Mouse (Mus musculus): Measurements from ENCODE around the gene Rsg1. TPM values are rescaled to one million over a fixed set of nuclear protein-coding genes. Genes with fewer than 3 reads are reported as not detected.
A peak's percentile ranks its signal among the peaks of the same experiment; 100 is the strongest.

Gene Rsg1
- polyA plus RNA-seq, 1 experiment, result 0.83 TPM

DNA sequence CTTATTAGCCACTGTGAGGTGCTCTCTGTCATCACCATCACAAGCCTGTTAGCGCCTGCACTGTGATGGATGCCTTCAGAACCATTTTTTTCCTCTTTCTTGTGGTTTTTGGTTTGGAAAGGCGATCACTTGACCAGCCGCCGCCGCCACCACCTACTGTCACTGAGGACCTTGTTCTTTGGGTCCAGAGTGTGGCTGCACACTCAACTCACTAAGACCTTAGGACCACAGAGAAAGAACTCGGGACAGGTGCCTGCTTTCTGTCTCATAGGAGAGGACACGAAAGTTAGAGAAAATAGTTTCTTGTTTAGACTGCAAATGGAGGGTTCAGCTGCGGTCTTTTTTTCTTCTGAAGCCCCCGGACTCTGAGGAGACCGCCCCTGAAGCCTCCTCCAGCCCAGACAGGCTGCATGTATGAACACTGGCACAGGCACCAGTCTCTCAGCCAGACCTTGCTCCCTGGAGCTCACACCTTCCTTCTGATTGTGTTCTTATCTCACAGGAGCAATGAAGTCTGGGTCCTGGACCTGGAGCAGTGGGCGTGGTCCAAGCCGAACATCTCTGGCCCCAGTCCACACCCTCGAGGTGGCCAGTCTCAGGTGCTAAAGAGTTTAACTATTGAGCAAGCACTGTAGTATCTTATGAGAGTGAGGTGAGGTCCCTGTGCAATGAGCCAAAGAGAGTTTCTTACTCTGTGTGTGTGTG is 16.6 kb upstream of the Rsg1 start:
- no peak for TF ChIP-seq POLR2A (IDR thresholded peaks at IDR 0.05; ENCODE audit: low read depth, low read length)
- no peak for TF ChIP-seq CTCF (IDR thresholded peaks at IDR 0.05; ENCODE audit: extremely low read depth, insufficient read depth, insufficient read length, insufficient replicate concordance)
- WGBS, result 96% methylated on average over 13 of the region's 13 CpGs
- no peak for DNase-seq (ENCODE audit: low read depth in 1 of 2, low spot score in 2 of 2)
- Histone ChIP-seq H3K27me3 (ENCODE audit: control insufficient read depth, insufficient read depth, low read length) (no peaks in the 10 kb centered on the region), H3K36me3 (ENCODE audit: control insufficient read depth, insufficient read depth, low read length) (peaks cover 44% of the 10 kb centered on the region), H3K4me1 (ENCODE audit: control insufficient read depth, insufficient read depth, insufficient read length) (no peaks in the 10 kb centered on the region), H3K27ac (ENCODE audit: insufficient read depth, low read length) (no peak overlapping the region), H3K4me3 (ENCODE audit: extremely low read depth, insufficient read depth, insufficient read length) (no peak overlapping the region)

- Histone ChIP-seq H3K27me3 (ENCODE audit: control insufficient read depth, insufficient read depth, low read length) (no peaks in the 10 kb centered on the region), H3K27ac (ENCODE audit: insufficient read depth, low read length) (no peak overlapping the region), H3K4me1 (ENCODE audit: control insufficient read depth, insufficient read depth, insufficient read length) (no peaks in the 10 kb centered on the region), H3K4me3 (ENCODE audit: extremely low read depth, insufficient read depth, insufficient read length) (no peak overlapping the region), H3K36me3 (ENCODE audit: control insufficient read depth, insufficient read depth, low read length) (peaks cover 46% of the 10 kb centered on the region)
- 99% methylated on average over 13 of the region's 13 CpGs for WGBS
- no peak for TF ChIP-seq POLR2A (IDR thresholded peaks at IDR 0.05; ENCODE audit: low read depth, low read length)
- no peak for TF ChIP-seq CTCF (IDR thresholded peaks at IDR 0.05; ENCODE audit: extremely low read depth, insufficient read depth, insufficient read length, insufficient replicate concordance)
- DNase-seq (ENCODE audit: low read depth in 1 of 2, low spot score in 2 of 2), result no peak
These were observed 16.1 kb upstream of the Rsg1 start for GRCm38 (mm10) chr4:141197686-141198035.

DNA sequence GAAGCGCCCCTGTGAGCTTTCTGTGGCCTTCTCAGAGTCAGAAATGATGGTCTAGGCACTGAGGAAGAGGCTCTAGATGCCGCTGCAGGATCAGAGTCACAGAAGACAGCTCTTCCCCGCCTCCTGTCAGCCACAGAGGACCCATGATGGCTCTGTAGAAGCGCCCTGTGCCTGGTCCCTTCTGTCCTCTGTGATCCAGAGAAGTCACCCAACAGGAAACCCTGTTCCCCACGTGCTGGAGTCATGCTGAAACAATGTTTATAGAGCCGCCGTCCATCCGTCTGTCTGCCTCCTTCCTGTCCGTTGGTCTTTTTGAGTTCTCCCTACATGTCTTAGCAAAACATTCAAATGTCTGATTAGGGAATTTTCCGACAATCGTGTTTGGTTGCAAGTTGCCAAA is 12.8 kb upstream of the Rsg1 start:
- Histone ChIP-seq H3K4me3 (ENCODE audit: extremely low read depth, insufficient read depth, insufficient read length) (no peak overlapping the region), H3K27me3 (ENCODE audit: control insufficient read depth, insufficient read depth, low read length) (no peaks in the 10 kb centered on the region), H3K4me1 (ENCODE audit: control insufficient read depth, insufficient read depth, insufficient read length) (no peaks in the 10 kb centered on the region), H3K27ac (ENCODE audit: insufficient read depth, low read length) (no peak overlapping the region), H3K36me3 (ENCODE audit: control insufficient read depth, insufficient read depth, low read length) (peaks cover 39% of the 10 kb centered on the region)
- no peak for TF ChIP-seq CTCF (IDR thresholded peaks at IDR 0.05; ENCODE audit: extremely low read depth, insufficient read depth, insufficient read length, insufficient replicate concordance)
- no peak for TF ChIP-seq POLR2A (IDR thresholded peaks at IDR 0.05; ENCODE audit: low read depth, low read length)
- 74% methylated on average over 11 of the region's 11 CpGs for WGBS
- DNase-seq (ENCODE audit: low read depth in 1 of 2, low spot score in 2 of 2), result no peak

DNA sequence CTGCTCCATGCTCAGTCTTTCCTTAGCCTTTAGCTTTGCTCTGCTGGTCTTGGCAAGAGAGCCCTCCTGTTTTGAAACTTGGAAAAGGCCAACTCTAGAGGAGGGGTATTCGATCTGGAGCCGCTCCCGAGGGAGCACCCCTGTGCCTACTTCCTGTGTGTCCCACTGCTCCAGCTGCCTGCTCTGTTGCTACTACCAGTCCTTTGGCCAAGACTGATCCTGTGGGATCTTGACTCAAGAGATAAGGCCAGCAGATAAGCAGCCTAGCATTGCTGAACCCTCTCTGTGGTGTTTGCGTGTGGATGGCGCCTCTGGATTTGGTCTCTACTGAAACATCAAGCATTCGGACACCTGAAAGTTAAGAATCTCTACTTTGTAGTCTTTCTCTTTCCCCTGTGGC is 11.6 kb upstream of the Rsg1 start:
- H3K27ac ChIP-seq (ENCODE audit: insufficient read depth, low read length), result no peak overlapping the region
- H3K4me3 ChIP-seq (ENCODE audit: extremely low read depth, insufficient read depth, insufficient read length), result no peak overlapping the region
- no peaks in the 10 kb centered on the region for H3K4me1 ChIP-seq (ENCODE audit: control insufficient read depth, insufficient read depth, insufficient read length)
- H3K36me3 ChIP-seq (ENCODE audit: control insufficient read depth, insufficient read depth, low read length), result peaks cover 36% of the 10 kb centered on the region
- DNase-seq (ENCODE audit: low read depth in 1 of 2, low spot score in 2 of 2), result no peak
- WGBS, result 91% methylated on average over 6 of the region's 6 CpGs
- H3K27me3 ChIP-seq (ENCODE audit: control insufficient read depth, insufficient read depth, low read length), result no peaks in the 10 kb centered on the region
- no peak for TF ChIP-seq POLR2A (IDR thresholded peaks at IDR 0.05; ENCODE audit: low read depth, low read length)

DNA sequence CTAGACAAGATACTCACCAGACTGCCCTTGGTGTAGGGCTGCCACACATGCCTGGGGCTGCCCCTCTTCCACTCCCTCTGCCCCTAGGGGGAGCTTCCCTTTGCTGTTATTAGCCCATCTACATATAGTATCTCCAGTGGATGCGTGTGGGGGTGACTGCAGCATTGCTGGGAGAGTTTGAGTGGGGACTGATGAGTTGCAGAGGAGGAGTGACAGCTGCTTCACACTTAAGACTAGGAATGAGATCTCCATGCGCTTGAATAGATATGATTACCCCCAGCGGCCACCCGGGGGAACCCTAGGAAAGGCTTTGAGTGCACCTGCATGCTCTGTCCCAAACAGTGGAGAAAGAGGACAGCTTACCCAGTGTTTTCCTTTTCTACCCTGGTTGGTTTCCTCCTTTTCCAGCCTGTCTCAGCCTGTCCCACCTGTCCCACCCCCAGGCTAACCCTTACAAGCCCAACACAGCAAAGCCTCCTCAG is 9.1 kb upstream of the Rsg1 start:
- no peak for DNase-seq (ENCODE audit: low read depth in 1 of 2, low spot score in 2 of 2)

DNA sequence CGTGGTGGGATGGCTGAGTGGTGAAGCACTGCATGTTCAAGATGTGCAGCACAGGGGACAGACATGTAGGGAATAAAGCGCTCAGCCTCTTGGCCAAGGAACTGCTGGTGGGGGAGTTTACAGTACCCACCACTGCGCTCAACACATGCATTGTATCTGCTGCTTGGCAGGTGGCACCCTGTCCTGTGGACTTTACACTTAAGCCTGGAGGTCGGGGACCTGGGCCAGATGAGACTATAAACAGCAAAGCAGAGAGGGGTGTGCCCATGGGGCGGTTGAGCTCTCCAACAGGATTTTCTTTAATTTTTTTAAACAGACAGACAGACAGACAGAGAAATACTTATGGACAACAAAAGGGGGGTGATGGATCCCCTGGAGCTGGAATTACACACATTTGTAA is 6.7 kb upstream of the Rsg1 start:
- Histone ChIP-seq H3K27ac (ENCODE audit: insufficient read depth, low read length) (no peak overlapping the region), H3K4me3 (ENCODE audit: extremely low read depth, insufficient read depth, insufficient read length) (no peak overlapping the region), H3K4me1 (ENCODE audit: control insufficient read depth, insufficient read depth, insufficient read length) (no peaks in the 10 kb centered on the region), H3K36me3 (ENCODE audit: control insufficient read depth, insufficient read depth, low read length) (peaks cover 8% of the 10 kb centered on the region), H3K27me3 (ENCODE audit: control insufficient read depth, insufficient read depth, low read length) (no peaks in the 10 kb centered on the region)
- 95% methylated on average over 5 of the region's 5 CpGs for WGBS
- no peak for DNase-seq (ENCODE audit: low read depth in 1 of 2, low spot score in 2 of 2)
- TF ChIP-seq CTCF (IDR thresholded peaks at IDR 0.05; ENCODE audit: extremely low read depth, insufficient read depth, insufficient read length, insufficient replicate concordance) (no peak), POLR2A (IDR thresholded peaks at IDR 0.05; ENCODE audit: low read depth, low read length) (no peak)

More for the DNA sequence above, 9.1 kb upstream of the Rsg1 start:
- no peak overlapping the region for H3K4me3 ChIP-seq (ENCODE audit: extremely low read depth, insufficient read depth, insufficient read length)
- H3K4me1 ChIP-seq (ENCODE audit: control insufficient read depth, insufficient read depth, insufficient read length), result no peaks in the 10 kb centered on the region
- no peaks in the 10 kb centered on the region for H3K27me3 ChIP-seq (ENCODE audit: control insufficient read depth, insufficient read depth, low read length)
- no peak overlapping the region for H3K27ac ChIP-seq (ENCODE audit: insufficient read depth, low read length)
- 77% methylated on average over 4 of the region's 4 CpGs for WGBS
- TF ChIP-seq CTCF (IDR thresholded peaks at IDR 0.05; ENCODE audit: extremely low read depth, insufficient read depth, insufficient read length, insufficient replicate concordance), result no peak
- TF ChIP-seq POLR2A (IDR thresholded peaks at IDR 0.05; ENCODE audit: low read depth, low read length), result no peak
- peaks cover 21% of the 10 kb centered on the region for H3K36me3 ChIP-seq (ENCODE audit: control insufficient read depth, insufficient read depth, low read length)

GRCm38 (mm10) chr4:141210524-141211219 is 3.1 kb upstream of the Rsg1 start:
- Histone ChIP-seq H3K36me3 (ENCODE audit: control insufficient read depth, insufficient read depth, low read length) (peaks cover 1% of the 10 kb centered on the region; the same call in 1 of the 2 replicates), H3K4me3 (ENCODE audit: extremely low read depth, insufficient read depth, insufficient read length) (peak overlapping the region; percentile 60), H3K27me3 (ENCODE audit: control insufficient read depth, insufficient read depth, low read length) (no peaks in the 10 kb centered on the region), H3K4me1 (ENCODE audit: control insufficient read depth, insufficient read depth, insufficient read length) (peaks cover 2% of the 10 kb centered on the region; the same call in 1 of the 2 replicates), H3K27ac (ENCODE audit: insufficient read depth, low read length) (peak overlapping the region; percentile 97)
- WGBS, result 53% methylated on average over 14 of the region's 14 CpGs
- TF ChIP-seq CTCF (IDR thresholded peaks at IDR 0.05; ENCODE audit: extremely low read depth, insufficient read depth, insufficient read length, insufficient replicate concordance) (no peak), POLR2A (IDR thresholded peaks at IDR 0.05; ENCODE audit: low read depth, low read length) (no peak; the same call in 1 of the 2 replicates)
- peak in 1 of 2 experiments; percentile 42 for DNase-seq (ENCODE audit: low read depth in 1 of 2, low spot score in 2 of 2)
